Mouse (Mus musculus) heart, embryonic 16.5 days (tissue): ENCODE measurements around the gene U90926. TPM values are rescaled to one million over a fixed set of nuclear protein-coding genes. Genes with fewer than 3 reads are reported as not detected.

Experiments
- polyA plus RNA-seq: library from polyadenylated mRNA; unstranded; fragments of >200 nt; fragmentation: Nextera tagmentation; extraction: Ambion mirVana; gene quantifications from 2 replicates; pipeline ENCODE4 v1.2.1, GENCODE M21; 2015

The U90926 gene
- polyA plus RNA-seq, 1 experiment from 2014 or later: not detected

Other genes with a start within 250 kb of the U90926 start
- gene Odaph, start 227.9 kb downstream of the U90926 start, polyA plus RNA-seq: not detected in 2 replicates
- 1.2 and 1.4 TPM in 2 replicates for gene Cdkl2, start 171.5 kb downstream of the U90926 start, polyA plus RNA-seq
- gene G3bp2, start 131.7 kb downstream of the U90926 start, polyA plus RNA-seq: 122 and 125 TPM in 2 replicates
- 28.4 and 31.0 TPM in 2 replicates for gene Uso1, start 77.5 kb downstream of the U90926 start, polyA plus RNA-seq
- gene Ppef2, start 40.9 kb upstream of the U90926 start, polyA plus RNA-seq: 0.15 TPM in 1 of 2 replicates, not detected in the other
- gene Naaa, start 62.8 kb upstream of the U90926 start, polyA plus RNA-seq: 8.4 and 9.3 TPM in 2 replicates
- 22.0 and 22.2 TPM in 2 replicates for gene Sdad1, start 95.1 kb upstream of the U90926 start, polyA plus RNA-seq
- gene Cxcl9, start 112.7 kb upstream of the U90926 start, polyA plus RNA-seq: 0.21 and 0.37 TPM in 2 replicates
- gene Art3, start 116.4 kb upstream of the U90926 start, polyA plus RNA-seq: 71.8 and 92.4 TPM in 2 replicates
- 5.5 and 16.5 TPM in 2 replicates for gene Cxcl10, start 133.5 kb upstream of the U90926 start, polyA plus RNA-seq
- 37.2 and 38.8 TPM in 2 replicates for gene Nup54, start 219.8 kb upstream of the U90926 start, polyA plus RNA-seq